In genomic region chr3:107216400-107217100, GRCm38 (mm10) we compare ENCODE assay signal across 26 mouse cellular contexts. TPM values are rescaled to one million over a fixed set of nuclear protein-coding genes. Genes with fewer than 3 reads are reported as not detected.
A peak's percentile ranks its signal among the peaks of the same experiment; 100 is the strongest.
DNase-seq lines count a peak whose midpoint lies in the region; ATAC-seq and TF ChIP-seq lines count a peak whose summit lies in the region.
"Had no signal": no experiment of that assay in that cellular context is flagged by ENCODE, and none has a peak within 500 bp of the region (broad histone marks: within the 10 kb centered on the region; RNA-seq: fewer than 3 reads in every experiment).

No protein-coding gene starts in this region.

- no peak for TF ChIP-seq CTCF in midbrain, postnatal 0 days (IDR thresholded peaks at IDR 0.05)
- TF ChIP-seq CTCF in intestine, postnatal 0 days (IDR thresholded peaks at IDR 0.05; ENCODE audit: low read depth): no peak

- no peak overlapping the region for H3K4me2 ChIP-seq in heart, embryonic 12.5 days
- no peak overlapping the region for H3K4me2 ChIP-seq in midbrain, embryonic 13.5 days (replicated peaks)
- H3K4me2 ChIP-seq in midbrain, postnatal 0 days (ENCODE audit: low read depth, low read length, poor library complexity, severe bottlenecking): no peak overlapping the region
- H3K4me2 ChIP-seq in intestine, postnatal 0 days (replicated peaks; ENCODE audit: low read depth): no peak overlapping the region
- H3K4me2 ChIP-seq: embryonic facial prominence, embryonic 13.5 days; forebrain, embryonic 12.5 days; heart, embryonic 11.5 days had no signal

- DNase-seq in heart, adult 11 months: peak; percentile 87
- no peak for DNase-seq in midbrain, postnatal 0 days (ENCODE audit: low spot score)
- DNase-seq in urinary bladder, postnatal 4 days (ENCODE audit: low spot score in 2 of 2): no peak
- no peak for DNase-seq in testis, postnatal 10 days (ENCODE audit: low spot score)
- DNase-seq: adrenal gland, postnatal 10 days; B cell, adult 2 months; cerebellum, adult 11-12 months; cerebellum, adult 9-11 months; cerebellum, postnatal 36 days; gastrocnemius, postnatal 10 days; heart, adult 2 months had no signal

- WGBS in heart, embryonic 12.5 days: 65% methylated on average over 8 of the region's 8 CpGs
- 74% methylated on average over 8 of the region's 8 CpGs for WGBS in midbrain, embryonic 13.5 days
- 71% methylated on average over 8 of the region's 8 CpGs for WGBS in midbrain, postnatal 0 days
- 35% methylated on average over 8 of the region's 8 CpGs for WGBS in intestine, postnatal 0 days

- no peaks in the 10 kb centered on the region for H3K9me3 ChIP-seq in heart, embryonic 12.5 days (replicated peaks)
- 0 out of 2 replicates have a peak, but pooled peaks cover 3% of the 10 kb centered on the region for H3K9me3 ChIP-seq in midbrain, embryonic 13.5 days
- no peaks in the 10 kb centered on the region for H3K9me3 ChIP-seq in midbrain, postnatal 0 days (ENCODE audit: low read length)
- no peaks in the 10 kb centered on the region for H3K9me3 ChIP-seq in intestine, postnatal 0 days (ENCODE audit: control insufficient read depth)
- H3K9me3 ChIP-seq: embryonic facial prominence, embryonic 13.5 days; forebrain, embryonic 12.5 days; hindbrain, embryonic 10.5 days had no signal

- H3K36me3 ChIP-seq in heart, embryonic 12.5 days: no peaks in the 10 kb centered on the region
- no peaks in the 10 kb centered on the region for H3K36me3 ChIP-seq in midbrain, embryonic 13.5 days
- no peaks in the 10 kb centered on the region for H3K36me3 ChIP-seq in midbrain, postnatal 0 days (ENCODE audit: insufficient read depth, low read length)
- H3K36me3 ChIP-seq in intestine, postnatal 0 days (ENCODE audit: control insufficient read depth, insufficient read depth): no peaks in the 10 kb centered on the region
- H3K36me3 ChIP-seq: embryonic facial prominence, embryonic 13.5 days; forebrain, embryonic 12.5 days; hindbrain, embryonic 10.5 days had no signal

- no peaks in the 10 kb centered on the region for H3K27me3 ChIP-seq in heart, embryonic 12.5 days (replicated peaks)
- H3K27me3 ChIP-seq in midbrain, embryonic 13.5 days: no peaks in the 10 kb centered on the region
- no peaks in the 10 kb centered on the region for H3K27me3 ChIP-seq in midbrain, postnatal 0 days (ENCODE audit: insufficient read depth, low read length)
- no peaks in the 10 kb centered on the region for H3K27me3 ChIP-seq in intestine, postnatal 0 days (replicated peaks; ENCODE audit: control insufficient read depth, insufficient read depth, low read length)
- H3K27me3 ChIP-seq: embryonic facial prominence, embryonic 13.5 days; forebrain, embryonic 12.5 days had no signal

- no peak overlapping the region for H3K9ac ChIP-seq in heart, embryonic 12.5 days
- no peak overlapping the region for H3K9ac ChIP-seq in midbrain, embryonic 13.5 days (replicated peaks)
- H3K9ac ChIP-seq in midbrain, postnatal 0 days (replicated peaks; ENCODE audit: low read length, poor library complexity, severe bottlenecking): no peak overlapping the region
- H3K9ac ChIP-seq in intestine, postnatal 0 days (ENCODE audit: low read depth, low read length): 0 out of 2 replicates have a peak overlapping the region, but pooled peaks have one; percentile 26
- H3K9ac ChIP-seq: embryonic facial prominence, embryonic 13.5 days; forebrain, embryonic 12.5 days had no signal

- no peak overlapping the region for H3K4me3 ChIP-seq in heart, embryonic 12.5 days
- H3K4me3 ChIP-seq in midbrain, embryonic 13.5 days (replicated peaks): no peak overlapping the region
- no peak overlapping the region for H3K4me3 ChIP-seq in midbrain, postnatal 0 days (ENCODE audit: low read depth, low read length)
- no peak overlapping the region for H3K4me3 ChIP-seq in intestine, postnatal 0 days (ENCODE audit: low read depth, low read length)
- H3K4me3 ChIP-seq: embryonic facial prominence, embryonic 13.5 days; forebrain, embryonic 12.5 days; heart, adult 2 months; hindbrain, embryonic 10.5 days had no signal

- no peak for ATAC-seq in heart, embryonic 12.5 days (ENCODE audit: insufficient number of reproducible peaks, low FRiP score)
- peak; percentile 24; the same call in 1 of the 2 replicates for ATAC-seq in midbrain, embryonic 13.5 days
- ATAC-seq in midbrain, postnatal 0 days (ENCODE audit: low FRiP score): no peak
- ATAC-seq in intestine, postnatal 0 days: peak; percentile 90
- ATAC-seq: CD4-positive, CD25-positive, alpha-beta regulatory T cell, adult 4 months; forebrain, embryonic 16.5 days had no signal

- no peak overlapping the region for H3K27ac ChIP-seq in heart, embryonic 12.5 days (ENCODE audit: poor library complexity, severe bottlenecking)
- no peak overlapping the region for H3K27ac ChIP-seq in midbrain, embryonic 13.5 days
- no peak overlapping the region for H3K27ac ChIP-seq in midbrain, postnatal 0 days (ENCODE audit: low read depth, low read length)
- peak overlapping the region; percentile 60 for H3K27ac ChIP-seq in intestine, postnatal 0 days (ENCODE audit: low read depth, low read length)
- H3K27ac ChIP-seq: embryonic facial prominence, embryonic 13.5 days; forebrain, embryonic 12.5 days; heart, adult 2 months; hindbrain, embryonic 10.5 days had no signal

- no peaks in the 10 kb centered on the region for H3K4me1 ChIP-seq in heart, embryonic 12.5 days (replicated peaks)
- H3K4me1 ChIP-seq in midbrain, embryonic 13.5 days (replicated peaks): no peaks in the 10 kb centered on the region; the same call in 1 of the 2 replicates
- H3K4me1 ChIP-seq in midbrain, postnatal 0 days (ENCODE audit: insufficient read depth, low read length): no peaks in the 10 kb centered on the region
- 0 out of 2 replicates have a peak, but pooled peaks cover 8% of the 10 kb centered on the region for H3K4me1 ChIP-seq in intestine, postnatal 0 days (replicated peaks; ENCODE audit: control insufficient read depth, insufficient read depth, low read length)
- H3K4me1 ChIP-seq: embryonic facial prominence, embryonic 13.5 days had no signal

RNA-seq across cellular contexts. Expression of gene Cym, which starts 5.0 kb away (rescaled TPM):
- 0.18 TPM in 1 of 2 replicates, not detected in the other for polyA plus RNA-seq in heart, embryonic 12.5 days (2016; fragmentation: Nextera tagmentation; extraction: Ambion mirVana)
- 0.27 and 4.2 TPM in 2 replicates for polyA plus RNA-seq in midbrain, embryonic 13.5 days (2015; fragmentation: Nextera tagmentation; extraction: Ambion mirVana)
- 0.19 TPM in 1 of 2 replicates, not detected in the other for total RNA-seq in midbrain, postnatal 0 days (2014; rRNA removed)
- 0.16 TPM in 1 of 2 replicates, not detected in the other for polyA plus RNA-seq in midbrain, postnatal 0 days (2015; fragmentation: Nextera tagmentation; extraction: Ambion mirVana)
- 121 and 284 TPM in 2 replicates for polyA plus RNA-seq in intestine, postnatal 0 days (2015; fragmentation: Nextera tagmentation; extraction: Ambion mirVana)
- total RNA-seq: gastrocnemius, postnatal 4 days; heart, adult 2 months had no signal
- polyA plus RNA-seq: forebrain, embryonic 12.5 days; forebrain, embryonic 16.5 days; hindbrain, embryonic 10.5 days had no signal

RNA-seq across cellular contexts. Expression of gene A630076J17Rik, which starts 13.9 kb away (rescaled TPM):
- polyA plus RNA-seq in heart, embryonic 12.5 days (2016; fragmentation: Nextera tagmentation; extraction: Ambion mirVana): not detected in 2 replicates
- polyA plus RNA-seq in midbrain, embryonic 13.5 days (2015; fragmentation: Nextera tagmentation; extraction: Ambion mirVana): not detected in 2 replicates
- not detected in 2 replicates for total RNA-seq in midbrain, postnatal 0 days (2014; rRNA removed)
- polyA plus RNA-seq in midbrain, postnatal 0 days (2015; fragmentation: Nextera tagmentation; extraction: Ambion mirVana): 0.20 TPM in 1 of 2 replicates, not detected in the other
- 0.83 and 1.1 TPM in 2 replicates for polyA plus RNA-seq in intestine, postnatal 0 days (2015; fragmentation: Nextera tagmentation; extraction: Ambion mirVana)
- total RNA-seq: adrenal gland, postnatal 4 days; gastrocnemius, postnatal 10 days; gastrocnemius, postnatal 4 days; heart, adult 2 months; heart, postnatal 25 days; MEL had no signal
- polyA plus RNA-seq: CD4-positive, CD25-positive, alpha-beta regulatory T cell, adult 4 months; embryonic facial prominence, embryonic 13.5 days; forebrain, embryonic 12.5 days; forebrain, embryonic 16.5 days; frontal cortex, adult 2 months; heart, embryonic 11.5 days; hindbrain, embryonic 10.5 days had no signal

RNA-seq across cellular contexts. Expression of gene Prok1, which starts 23.0 kb away (rescaled TPM):
- not detected in 2 replicates for polyA plus RNA-seq in heart, embryonic 12.5 days (2016; fragmentation: Nextera tagmentation; extraction: Ambion mirVana)
- not detected in 2 replicates for polyA plus RNA-seq in midbrain, embryonic 13.5 days (2015; fragmentation: Nextera tagmentation; extraction: Ambion mirVana)
- 0.14 and 0.33 TPM in 2 replicates for total RNA-seq in midbrain, postnatal 0 days (2014; rRNA removed)
- 0.09 and 0.16 TPM in 2 replicates for polyA plus RNA-seq in midbrain, postnatal 0 days (2015; fragmentation: Nextera tagmentation; extraction: Ambion mirVana)
- 0.09 TPM in 1 of 2 replicates, not detected in the other for polyA plus RNA-seq in intestine, postnatal 0 days (2015; fragmentation: Nextera tagmentation; extraction: Ambion mirVana)
- total RNA-seq: heart, adult 2 months; heart, postnatal 25 days; MEL had no signal
- polyA plus RNA-seq: CD4-positive, CD25-positive, alpha-beta regulatory T cell, adult 4 months; forebrain, embryonic 12.5 days; heart, adult 2 months; heart, embryonic 11.5 days; heart, embryonic 16.5 days had no signal

RNA-seq across cellular contexts. Expression of gene Kcna10, which starts 33.7 kb away (rescaled TPM):
- polyA plus RNA-seq in heart, embryonic 12.5 days (2016; fragmentation: Nextera tagmentation; extraction: Ambion mirVana): not detected in 2 replicates
- not detected in 2 replicates for polyA plus RNA-seq in midbrain, embryonic 13.5 days (2015; fragmentation: Nextera tagmentation; extraction: Ambion mirVana)
- total RNA-seq in midbrain, postnatal 0 days (2014; rRNA removed): not detected in 2 replicates
- not detected in 2 replicates for polyA plus RNA-seq in midbrain, postnatal 0 days (2015; fragmentation: Nextera tagmentation; extraction: Ambion mirVana)
- not detected in 2 replicates for polyA plus RNA-seq in intestine, postnatal 0 days (2015; fragmentation: Nextera tagmentation; extraction: Ambion mirVana)
- total RNA-seq: adrenal gland, postnatal 10 days; adrenal gland, postnatal 4 days; heart, adult 2 months; heart, postnatal 25 days; MEL had no signal
- polyA plus RNA-seq: CD4-positive, CD25-positive, alpha-beta regulatory T cell, adult 4 months; embryonic facial prominence, embryonic 13.5 days; forebrain, embryonic 12.5 days; forebrain, embryonic 16.5 days; heart, adult 2 months; heart, embryonic 11.5 days; heart, embryonic 16.5 days; hindbrain, embryonic 10.5 days had no signal

Comparison
In these comparisons a context has a peak if more than half of its experiments do, and no peak if none do; other contexts are left out.
1. ATAC-seq: peak in midbrain, embryonic 13.5 days (single experiment) and intestine, postnatal 0 days (single experiment); none in heart, embryonic 12.5 days (single experiment) and midbrain, postnatal 0 days (single experiment).
2. RNA of gene Cym, which starts 5.0 kb away (polyA plus RNA-seq): 121 to 284 TPM in intestine, postnatal 0 days; 0.27 to 4.2 TPM in midbrain, embryonic 13.5 days, 0.18 TPM in heart, embryonic 12.5 days and 0.16 TPM in midbrain, postnatal 0 days; every median in the first group is over 10 times any median in the second.